Mouse (Mus musculus) thymus, adult 2 months (tissue): Measurements from ENCODE around the gene Olfr576.

Experiments
- CTCF ChIP-seq: fragments of 200-500 bp; IDR thresholded peaks from 2 replicates; pipeline ENCODE4 v1.5.1; 2012; ENCODE audit warnings: mild to moderate bottlenecking, control low read depth, low read length, moderate library complexity, borderline replicate concordance; ENCODE audit not compliant: control insufficient read depth, poor library complexity, insufficient read depth; ENCODE audit errors: extremely low read depth
- POLR2A ChIP-seq: fragments of 200-500 bp; IDR thresholded peaks from 2 replicates; pipeline ENCODE4 v1.6.1; 2012; ENCODE audit warnings: mild to moderate bottlenecking, low read length, control low read depth, moderate library complexity; ENCODE audit not compliant: control insufficient read depth, poor library complexity, insufficient read depth; ENCODE audit errors: extremely low read depth

DNA sequence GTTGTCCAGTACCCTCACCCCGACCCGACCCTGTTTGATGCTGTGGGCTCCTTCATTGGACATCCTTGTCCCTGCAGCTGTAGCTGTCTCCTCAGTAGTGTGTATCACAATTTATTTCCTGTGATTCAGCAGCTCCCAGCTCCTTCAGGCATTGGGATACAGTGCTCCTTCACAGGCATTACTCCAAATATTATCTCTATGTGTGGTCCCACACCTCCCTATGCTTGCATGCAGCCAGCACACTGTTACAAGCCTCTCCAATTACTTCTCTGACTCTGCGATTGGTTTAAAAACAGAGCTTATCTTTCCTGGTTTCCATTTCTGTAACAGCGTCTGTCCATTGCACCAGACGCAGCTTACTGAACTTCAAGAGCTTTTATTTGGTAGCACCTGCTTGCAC is 46.1 kb upstream of the Olfr576 start:
- no peak for TF ChIP-seq POLR2A
- no peak for TF ChIP-seq CTCF
